Mouse (Mus musculus): ENCODE results near the gene Bdkrb2. TPM values are rescaled to one million over a fixed set of nuclear protein-coding genes. Genes with fewer than 3 reads are reported as not detected.
A peak's percentile ranks its signal among the peaks of the same experiment; 100 is the strongest.

The Bdkrb2 gene
- polyA plus RNA-seq, 1 experiment from 2014 or later = 0.39 TPM

DNA sequence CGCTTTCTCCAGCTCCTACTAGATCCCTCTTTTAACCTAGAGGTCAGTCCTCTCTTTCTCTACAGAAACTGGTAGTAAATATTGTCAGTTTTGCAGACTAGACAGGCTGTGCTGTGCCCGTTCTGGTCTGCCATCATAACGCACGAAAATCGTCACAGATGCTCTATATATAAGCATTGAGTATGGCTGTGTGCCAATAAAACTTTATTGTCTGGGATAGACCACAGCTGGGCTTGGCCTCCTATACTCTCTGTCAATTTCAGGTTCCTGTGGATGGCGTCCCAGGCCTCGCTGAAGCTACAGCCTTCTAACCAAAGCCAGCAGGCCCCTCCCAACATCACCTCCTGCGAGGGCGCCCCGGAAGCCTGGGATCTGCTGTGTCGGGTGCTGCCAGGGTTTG lies 40.9 kb downstream of the Bdkrb2 start:
- Histone ChIP-seq H3K9me3 (ENCODE audit: control insufficient read depth, low read length) (no peaks in the 10 kb centered on the region), H3K36me3 (ENCODE audit: control insufficient read depth, insufficient read depth, low read length) (no peaks in the 10 kb centered on the region), H3K27ac (ENCODE audit: low read depth, low read length) (no peak overlapping the region), H3K4me2 (ENCODE audit: low read depth, low read length, severe bottlenecking) (no peak overlapping the region), H3K4me1 (replicated peaks; ENCODE audit: control insufficient read depth, insufficient read depth, low read length) (peaks cover 5% of the 10 kb centered on the region; the same call in 1 of the 2 replicates), H3K4me3 (ENCODE audit: low read depth, low read length) (no peak overlapping the region), H3K9ac (ENCODE audit: low read length) (no peak overlapping the region), H3K27me3 (ENCODE audit: control insufficient read depth, insufficient read depth, low read length) (no peaks in the 10 kb centered on the region)
- DNase-seq (ENCODE audit: low spot score) (no peak), ATAC-seq (replicated peaks; ENCODE audit: low FRiP score) (no peak)
- WGBS = 96% methylated on average over 11 of the region's 11 CpGs

DNA sequence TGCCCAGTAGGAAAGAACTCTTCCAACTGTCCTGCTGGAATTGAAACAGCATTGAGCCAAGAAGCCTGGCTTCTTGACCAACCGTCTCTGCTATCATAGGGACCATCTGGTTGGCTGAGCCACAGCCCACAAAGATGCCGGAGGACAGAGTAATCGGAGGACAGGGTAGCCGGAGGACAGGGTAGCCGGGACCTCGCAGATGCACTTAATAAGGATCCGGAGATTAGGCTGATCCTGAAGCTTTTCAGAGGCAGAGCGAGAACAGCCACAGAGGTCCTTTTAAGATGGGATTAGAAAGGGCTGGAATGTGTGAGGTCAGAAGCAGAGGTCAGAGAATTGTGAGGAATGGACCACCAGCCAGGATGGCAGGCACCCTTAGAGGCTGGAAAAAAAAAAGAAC lies 42.2 kb downstream of the Bdkrb2 start:
- peaks cover 3% of the 10 kb centered on the region; the same call in 1 of the 2 replicates for H3K4me1 ChIP-seq (replicated peaks; ENCODE audit: control insufficient read depth, insufficient read depth, low read length)
- no peak overlapping the region for H3K4me3 ChIP-seq (ENCODE audit: low read depth, low read length)
- no peak overlapping the region for H3K27ac ChIP-seq (ENCODE audit: low read depth, low read length)
- no peak overlapping the region for H3K9ac ChIP-seq (ENCODE audit: low read length)
- DNase-seq (ENCODE audit: low spot score) (no peak), ATAC-seq (replicated peaks; ENCODE audit: low FRiP score) (no peak)
- no peaks in the 10 kb centered on the region for H3K36me3 ChIP-seq (ENCODE audit: control insufficient read depth, insufficient read depth, low read length)
- no peaks in the 10 kb centered on the region for H3K9me3 ChIP-seq (ENCODE audit: control insufficient read depth, low read length)
- H3K4me2 ChIP-seq (ENCODE audit: low read depth, low read length, severe bottlenecking) = no peak overlapping the region
- no peaks in the 10 kb centered on the region for H3K27me3 ChIP-seq (ENCODE audit: control insufficient read depth, insufficient read depth, low read length)
- WGBS = 5% methylated on average over 8 of the region's 8 CpGs

DNA sequence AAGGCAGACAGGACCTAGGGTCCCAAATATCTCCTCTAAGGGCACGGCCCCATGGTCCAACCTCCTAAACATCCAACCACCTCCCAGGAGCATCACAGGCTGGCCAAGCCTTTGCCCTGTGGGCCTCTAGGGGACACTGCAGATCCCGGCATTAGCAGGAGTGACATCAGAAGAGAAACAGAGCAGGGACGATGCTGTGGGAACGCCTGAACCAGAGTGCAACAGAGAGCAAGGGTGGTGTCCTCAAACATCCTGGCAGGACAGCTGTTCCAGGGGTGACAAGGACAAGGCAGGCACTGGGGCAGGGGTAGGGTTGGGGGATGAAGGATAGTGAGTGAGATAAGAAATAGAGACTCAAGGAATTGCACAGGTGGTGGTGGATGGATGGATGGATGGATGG lies 43.9 kb downstream of the Bdkrb2 start:
- peaks cover 3% of the 10 kb centered on the region; the same call in 1 of the 2 replicates for H3K4me1 ChIP-seq (replicated peaks; ENCODE audit: control insufficient read depth, insufficient read depth, low read length)
- H3K36me3 ChIP-seq (ENCODE audit: control insufficient read depth, insufficient read depth, low read length) = no peaks in the 10 kb centered on the region
- H3K4me3 ChIP-seq (ENCODE audit: low read depth, low read length) = no peak overlapping the region
- no peak overlapping the region for H3K4me2 ChIP-seq (ENCODE audit: low read depth, low read length, severe bottlenecking)
- no peaks in the 10 kb centered on the region for H3K27me3 ChIP-seq (ENCODE audit: control insufficient read depth, insufficient read depth, low read length)
- no peaks in the 10 kb centered on the region for H3K9me3 ChIP-seq (ENCODE audit: control insufficient read depth, low read length)
- H3K27ac ChIP-seq (ENCODE audit: low read depth, low read length) = no peak overlapping the region
- no peak for DNase-seq (ENCODE audit: low spot score)
- ATAC-seq (replicated peaks; ENCODE audit: low FRiP score) = no peak
- no peak overlapping the region for H3K9ac ChIP-seq (ENCODE audit: low read length)
- 85% methylated on average over 4 of the region's 4 CpGs for WGBS

GRCm38 (mm10) chr12:105611045-105611444 lies 48.0 kb downstream of the Bdkrb2 start:
- H3K27ac ChIP-seq (ENCODE audit: low read depth, low read length) = no peak overlapping the region

GRCm38 (mm10) chr12:105611748-105612147 lies 48.7 kb downstream of the Bdkrb2 start:
- Histone ChIP-seq H3K9ac (ENCODE audit: low read length) (no peak overlapping the region), H3K27ac (ENCODE audit: low read depth, low read length) (no peak overlapping the region), H3K4me1 (replicated peaks; ENCODE audit: control insufficient read depth, insufficient read depth, low read length) (no peaks in the 10 kb centered on the region), H3K9me3 (ENCODE audit: control insufficient read depth, low read length) (no peaks in the 10 kb centered on the region), H3K36me3 (ENCODE audit: control insufficient read depth, insufficient read depth, low read length) (no peaks in the 10 kb centered on the region; the same call in 1 of the 2 replicates), H3K27me3 (ENCODE audit: control insufficient read depth, insufficient read depth, low read length) (no peaks in the 10 kb centered on the region), H3K4me2 (ENCODE audit: low read depth, low read length, severe bottlenecking) (no peak overlapping the region), H3K4me3 (ENCODE audit: low read depth, low read length) (no peak overlapping the region)
- ATAC-seq (replicated peaks; ENCODE audit: low FRiP score) (no peak; the same call in 1 of the 2 replicates), DNase-seq (ENCODE audit: low spot score) (peak; percentile 88)
- 12% methylated on average over 7 of the region's 7 CpGs for WGBS

More at GRCm38 (mm10) chr12:105611045-105611444, 48.0 kb downstream of the Bdkrb2 start:
- Histone ChIP-seq H3K9me3 (ENCODE audit: control insufficient read depth, low read length) (no peaks in the 10 kb centered on the region), H3K36me3 (ENCODE audit: control insufficient read depth, insufficient read depth, low read length) (no peaks in the 10 kb centered on the region; the same call in 1 of the 2 replicates), H3K27me3 (ENCODE audit: control insufficient read depth, insufficient read depth, low read length) (no peaks in the 10 kb centered on the region), H3K4me2 (ENCODE audit: low read depth, low read length, severe bottlenecking) (no peak overlapping the region), H3K9ac (ENCODE audit: low read length) (no peak overlapping the region), H3K4me3 (ENCODE audit: low read depth, low read length) (no peak overlapping the region), H3K4me1 (replicated peaks; ENCODE audit: control insufficient read depth, insufficient read depth, low read length) (no peaks in the 10 kb centered on the region)
- DNase-seq (ENCODE audit: low spot score) (no peak), ATAC-seq (replicated peaks; ENCODE audit: low FRiP score) (no peak)
- 90% methylated on average over 2 of the region's 2 CpGs for WGBS

GRCm38 (mm10) chr12:105613559-105613958 lies 50.5 kb downstream of the Bdkrb2 start:
- no peak for DNase-seq (ENCODE audit: low spot score)
- no peak for ATAC-seq (replicated peaks; ENCODE audit: low FRiP score)
- Histone ChIP-seq H3K4me3 (ENCODE audit: low read depth, low read length) (no peak overlapping the region), H3K9me3 (ENCODE audit: control insufficient read depth, low read length) (no peaks in the 10 kb centered on the region), H3K27ac (ENCODE audit: low read depth, low read length) (no peak overlapping the region), H3K4me1 (replicated peaks; ENCODE audit: control insufficient read depth, insufficient read depth, low read length) (no peaks in the 10 kb centered on the region), H3K9ac (ENCODE audit: low read length) (no peak overlapping the region), H3K27me3 (ENCODE audit: control insufficient read depth, insufficient read depth, low read length) (no peaks in the 10 kb centered on the region), H3K36me3 (ENCODE audit: control insufficient read depth, insufficient read depth, low read length) (no peaks in the 10 kb centered on the region; the same call in 1 of the 2 replicates), H3K4me2 (ENCODE audit: low read depth, low read length, severe bottlenecking) (no peak overlapping the region)
- WGBS = 89% methylated on average over 10 of the region's 10 CpGs

DNA sequence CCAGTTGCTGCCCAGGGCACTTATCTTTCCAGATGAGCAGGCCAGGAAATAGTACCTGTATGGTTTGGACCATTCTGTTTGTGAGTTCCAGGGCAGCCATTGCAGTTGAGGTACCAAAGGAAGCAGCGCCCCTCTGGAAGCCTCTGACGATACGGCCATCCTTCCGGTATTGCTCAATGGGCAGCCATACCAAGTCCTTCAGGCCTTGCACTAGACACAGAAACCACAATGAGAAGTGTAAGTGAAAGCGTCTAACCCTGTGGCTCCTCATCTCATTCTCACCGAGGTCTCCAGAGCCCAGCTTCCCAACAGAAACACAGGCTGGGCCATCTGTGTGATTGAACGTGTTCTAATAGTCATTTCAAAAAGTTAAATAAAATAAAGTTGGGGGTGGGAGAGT lies 59.0 kb downstream of the Bdkrb2 start:
- H3K27me3 ChIP-seq (ENCODE audit: control insufficient read depth, insufficient read depth, low read length) = no peaks in the 10 kb centered on the region

DNA sequence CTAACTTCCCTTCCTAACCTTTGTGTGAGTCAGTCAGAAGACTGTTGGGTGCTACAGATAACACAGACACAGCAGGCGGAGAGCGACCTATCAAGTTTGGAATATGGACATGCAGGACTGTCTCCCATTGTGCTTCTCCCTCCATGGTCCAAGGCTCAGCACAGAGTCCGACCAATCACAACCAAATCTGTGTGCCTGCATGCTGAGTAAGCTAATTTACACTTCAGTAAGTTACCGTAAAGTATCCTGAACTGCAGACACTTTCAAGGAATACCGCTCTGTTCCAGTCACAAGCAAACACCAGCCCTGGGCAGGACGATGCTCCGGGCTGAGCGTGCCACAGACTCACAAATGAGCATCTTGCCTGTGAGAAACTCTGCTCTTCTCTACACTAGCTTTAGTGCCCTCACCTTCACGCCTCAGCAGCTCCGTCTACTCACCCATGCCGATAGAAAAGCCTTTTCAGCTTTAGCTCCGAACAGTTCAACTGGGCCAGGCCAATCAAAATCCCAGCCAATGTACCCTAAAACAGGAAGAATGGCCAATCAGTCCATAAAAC lies 60.0 kb downstream of the Bdkrb2 start:
- Histone ChIP-seq H3K4me2 (ENCODE audit: low read depth, low read length, severe bottlenecking) (no peak overlapping the region), H3K4me3 (ENCODE audit: low read depth, low read length) (no peak overlapping the region), H3K9ac (ENCODE audit: low read length) (no peak overlapping the region), H3K4me1 (replicated peaks; ENCODE audit: control insufficient read depth, insufficient read depth, low read length) (no peaks in the 10 kb centered on the region), H3K36me3 (ENCODE audit: control insufficient read depth, insufficient read depth, low read length) (peaks cover 3% of the 10 kb centered on the region; the same call in 1 of the 2 replicates), H3K27ac (ENCODE audit: low read depth, low read length) (no peak overlapping the region), H3K9me3 (ENCODE audit: control insufficient read depth, low read length) (no peaks in the 10 kb centered on the region), H3K27me3 (ENCODE audit: control insufficient read depth, insufficient read depth, low read length) (no peaks in the 10 kb centered on the region)
- 60% methylated on average over 12 of the region's 12 CpGs for WGBS
- ATAC-seq (replicated peaks; ENCODE audit: low FRiP score) (no peak), DNase-seq (ENCODE audit: low spot score) (no peak)

More for the DNA sequence above, 59.0 kb downstream of the Bdkrb2 start:
- ATAC-seq (replicated peaks; ENCODE audit: low FRiP score) = no peak
- H3K4me2 ChIP-seq (ENCODE audit: low read depth, low read length, severe bottlenecking) = no peak overlapping the region
- peaks cover 3% of the 10 kb centered on the region; the same call in 1 of the 2 replicates for H3K36me3 ChIP-seq (ENCODE audit: control insufficient read depth, insufficient read depth, low read length)
- WGBS = 95% methylated on average over 7 of the region's 7 CpGs
- no peak overlapping the region for H3K9ac ChIP-seq (ENCODE audit: low read length)
- H3K4me1 ChIP-seq (replicated peaks; ENCODE audit: control insufficient read depth, insufficient read depth, low read length) = no peaks in the 10 kb centered on the region
- no peak overlapping the region for H3K27ac ChIP-seq (ENCODE audit: low read depth, low read length)
- no peaks in the 10 kb centered on the region for H3K9me3 ChIP-seq (ENCODE audit: control insufficient read depth, low read length)
- H3K4me3 ChIP-seq (ENCODE audit: low read depth, low read length) = no peak overlapping the region
- no peak for DNase-seq (ENCODE audit: low spot score)

- no peak for DNase-seq (ENCODE audit: low spot score)
- no peak for ATAC-seq (replicated peaks; ENCODE audit: low FRiP score)
- H3K4me2 ChIP-seq (ENCODE audit: low read depth, low read length, severe bottlenecking) = no peak overlapping the region
- H3K9ac ChIP-seq (ENCODE audit: low read length) = no peak overlapping the region
- no peak overlapping the region for H3K27ac ChIP-seq (ENCODE audit: low read depth, low read length)
- H3K36me3 ChIP-seq (ENCODE audit: control insufficient read depth, insufficient read depth, low read length) = no peaks in the 10 kb centered on the region; the same call in 1 of the 2 replicates
- 79% methylated on average over 7 of the region's 7 CpGs for WGBS
- H3K4me3 ChIP-seq (ENCODE audit: low read depth, low read length) = no peak overlapping the region
- H3K27me3 ChIP-seq (ENCODE audit: control insufficient read depth, insufficient read depth, low read length) = no peaks in the 10 kb centered on the region
- no peaks in the 10 kb centered on the region for H3K4me1 ChIP-seq (replicated peaks; ENCODE audit: control insufficient read depth, insufficient read depth, low read length)
- H3K9me3 ChIP-seq (ENCODE audit: control insufficient read depth, low read length) = no peaks in the 10 kb centered on the region
Measured at GRCm38 (mm10) chr12:105625798-105626197, 62.8 kb downstream of the Bdkrb2 start.
